Mouse (Mus musculus): ENCODE measurements around the gene Lonrf2.

DNA sequence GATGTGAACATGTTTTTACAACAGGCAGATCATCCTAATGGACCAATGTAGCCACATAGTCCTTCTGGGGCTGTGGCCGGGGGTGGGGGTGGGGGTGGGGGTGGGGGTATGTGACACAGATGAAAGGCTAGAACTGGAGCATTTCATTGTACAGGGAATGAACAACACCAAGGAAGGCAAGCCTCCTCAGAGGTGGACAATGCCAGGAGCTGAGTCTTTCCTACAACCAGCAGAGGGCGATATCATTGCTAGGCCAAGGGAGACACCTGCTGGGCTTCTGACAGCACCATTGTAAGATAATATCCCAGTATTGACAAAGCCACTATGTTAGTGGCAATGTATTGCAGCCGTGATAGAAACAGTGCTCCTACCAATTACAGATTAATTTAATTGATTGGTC is 37.2 kb downstream of the Lonrf2 start:
- no peak for TF ChIP-seq POLR2A (IDR thresholded peaks at IDR 0.05; ENCODE audit: insufficient read length, low read depth)
- no peak for TF ChIP-seq USF1 (IDR thresholded peaks at IDR 0.05; ENCODE audit: low read depth)
- TF ChIP-seq TCF12 (IDR thresholded peaks at IDR 0.05; ENCODE audit: insufficient read depth, poor library complexity, severe bottlenecking), result no peak
- TF ChIP-seq MAX (IDR thresholded peaks at IDR 0.05; ENCODE audit: low read depth), result no peak
- no peak for TF ChIP-seq REST (IDR thresholded peaks at IDR 0.05; ENCODE audit: insufficient read depth, insufficient read length)
- no peak for TF ChIP-seq E2F4 (IDR thresholded peaks at IDR 0.05; ENCODE audit: insufficient read depth)
- TF ChIP-seq CEBPB (IDR thresholded peaks at IDR 0.05; ENCODE audit: insufficient read depth, poor library complexity, severe bottlenecking), result no peak
- TF ChIP-seq SRF (IDR thresholded peaks at IDR 0.05; ENCODE audit: control insufficient read depth, insufficient read length, low read depth), result no peak
- no peak for TF ChIP-seq MYOD1 (IDR thresholded peaks at IDR 0.05; ENCODE audit: control insufficient read depth in 1 of 3, insufficient read length in 2 of 3, low read depth in 2 of 3)

All from myocyte (in vitro differentiated cells).